Mouse (Mus musculus) frontal cortex, postnatal 14 days (tissue): ENCODE data around the gene Zfp385c.
A peak's percentile ranks its signal among the peaks of the same experiment; 100 is the strongest.

Experiments
- DNase-seq, 2 experiments: peaks; one replicate each; pipeline ENCODE4 v3.0.0; 2022; ENCODE audit warnings: low spot score in 2 of 2

The Zfp385c gene

GRCm38 (mm10) chr11:100692164-100692616 is at the start of gene Zfp385c:
Zfp385c (minus strand) TSS chr11:100692455.
- DNase-seq = no peak

- DNase-seq = no peak
These were observed 49.1 kb upstream of the Zfp385c start for GRCm38 (mm10) chr11:100741348-100741747.

- DNase-seq = no peak
These were observed 46.5 kb upstream of the Zfp385c start for GRCm38 (mm10) chr11:100738749-100739148.

DNA sequence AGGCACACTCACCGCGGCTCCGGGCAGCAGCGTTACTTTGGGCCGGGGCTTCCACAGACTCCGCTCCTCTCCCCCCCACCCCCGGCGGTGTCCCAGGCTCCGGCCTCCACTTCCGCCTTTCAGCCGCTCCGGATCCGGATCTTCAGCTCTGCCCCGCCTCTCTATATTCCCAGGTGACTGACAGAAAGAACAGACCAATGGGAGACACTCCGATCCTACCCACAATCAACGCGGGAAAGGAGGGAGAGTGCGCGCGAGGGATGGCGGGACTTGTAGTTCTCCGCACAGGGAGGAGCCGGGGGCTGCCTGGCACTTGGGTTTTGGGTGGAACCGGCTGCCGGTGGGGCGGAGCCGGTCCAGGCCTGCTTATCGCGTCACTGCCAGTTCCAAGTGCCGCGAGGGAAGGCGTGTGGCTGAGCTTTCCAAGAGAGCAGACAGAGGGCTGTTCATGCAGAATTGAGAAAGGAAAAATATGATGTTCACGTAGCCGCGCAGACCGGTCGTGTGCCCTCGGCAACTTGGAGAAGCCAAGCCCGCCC is 45.9 kb upstream of the Zfp385c start, which contains the start of gene Rab5c:
Gene Rab5c (minus strand): TSS at position 150 of the 539 bp plus-strand sequence.
- DNase-seq = peak; percentile 98

DNA sequence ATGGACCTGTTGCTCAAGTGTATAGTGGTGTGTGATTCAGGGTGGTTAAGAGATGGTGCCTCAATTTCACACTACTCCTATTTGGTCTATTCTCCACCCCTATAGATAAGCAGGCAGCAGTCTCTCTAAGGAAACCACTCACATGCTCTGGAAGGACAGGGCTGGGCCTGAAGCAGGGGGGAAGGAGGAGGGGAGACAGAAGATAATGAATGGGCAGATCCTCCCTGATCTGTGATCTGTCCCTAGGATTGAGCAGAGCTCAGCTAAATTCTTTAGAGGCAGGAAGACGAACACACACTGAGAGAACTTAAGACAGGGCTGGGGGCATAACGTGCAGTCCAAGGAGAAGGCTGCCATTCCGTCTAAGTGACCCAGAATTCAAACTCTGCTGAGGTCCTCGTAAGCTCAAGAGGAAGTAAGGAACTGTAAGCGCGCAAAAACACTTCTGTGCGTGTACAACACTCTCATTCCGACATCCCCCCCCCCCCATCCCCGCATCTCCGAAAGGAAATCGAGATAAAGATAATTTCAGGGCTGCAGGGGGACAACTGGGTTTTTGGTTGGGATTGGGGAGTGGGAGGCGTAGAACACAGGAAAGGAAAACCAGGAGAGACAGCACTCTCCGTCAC is 45.0 kb upstream of the Zfp385c start:
- no peak for DNase-seq

DNA sequence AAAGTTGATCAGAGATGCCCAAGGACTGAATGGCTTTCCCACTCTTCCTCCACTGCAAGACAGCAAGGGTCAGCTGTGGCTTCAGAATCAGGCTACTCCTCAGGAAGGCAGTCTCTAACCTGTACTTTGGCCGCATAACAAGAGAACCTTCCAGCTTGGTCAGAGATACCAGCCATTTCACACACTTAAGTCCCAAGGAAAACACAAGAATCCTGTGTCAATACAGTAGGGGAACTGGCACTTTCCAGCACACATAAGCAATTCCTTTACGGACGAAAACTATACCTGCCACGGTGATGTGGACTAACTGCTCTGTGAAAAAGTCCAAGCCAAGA is 44.5 kb upstream of the Zfp385c start:
- no peak for DNase-seq

GRCm38 (mm10) chr11:100735954-100736745 is 43.9 kb upstream of the Zfp385c start:
- no peak for DNase-seq

DNA sequence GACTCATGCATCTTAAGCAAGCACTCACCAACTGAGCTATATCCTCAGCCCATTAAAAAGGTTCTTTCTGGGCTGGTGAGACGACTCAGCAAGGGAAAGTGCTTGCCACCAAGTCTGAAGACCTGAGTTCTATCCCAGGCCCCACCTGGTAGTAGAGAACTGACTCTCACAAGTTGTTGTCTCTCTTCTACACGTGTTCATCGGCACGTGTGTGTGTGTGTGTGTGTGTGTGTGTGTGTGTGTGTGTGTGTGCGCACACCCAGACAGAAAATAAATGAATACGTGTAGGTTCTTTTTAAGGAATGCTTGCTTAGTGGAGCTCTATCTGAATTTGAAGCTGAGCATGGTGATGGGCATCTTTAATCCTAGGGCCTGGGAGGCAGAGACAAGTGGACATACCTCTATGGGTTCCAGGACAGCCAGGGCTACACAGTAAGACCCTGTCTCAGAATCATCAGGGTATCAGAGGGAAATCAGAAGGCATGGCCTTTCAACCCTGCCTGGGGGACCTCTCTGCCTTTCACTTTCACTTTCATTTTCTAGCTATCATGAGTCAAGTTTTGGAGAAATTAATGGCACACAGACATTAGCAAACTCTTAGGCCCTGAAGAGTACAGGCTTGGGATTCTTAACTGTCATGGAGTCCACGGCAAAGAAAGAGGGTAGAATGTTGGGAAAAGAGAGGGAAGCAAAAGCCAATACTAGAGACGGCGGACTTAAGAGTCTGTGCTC is 43.0 kb upstream of the Zfp385c start:
- DNase-seq = no peak

DNA sequence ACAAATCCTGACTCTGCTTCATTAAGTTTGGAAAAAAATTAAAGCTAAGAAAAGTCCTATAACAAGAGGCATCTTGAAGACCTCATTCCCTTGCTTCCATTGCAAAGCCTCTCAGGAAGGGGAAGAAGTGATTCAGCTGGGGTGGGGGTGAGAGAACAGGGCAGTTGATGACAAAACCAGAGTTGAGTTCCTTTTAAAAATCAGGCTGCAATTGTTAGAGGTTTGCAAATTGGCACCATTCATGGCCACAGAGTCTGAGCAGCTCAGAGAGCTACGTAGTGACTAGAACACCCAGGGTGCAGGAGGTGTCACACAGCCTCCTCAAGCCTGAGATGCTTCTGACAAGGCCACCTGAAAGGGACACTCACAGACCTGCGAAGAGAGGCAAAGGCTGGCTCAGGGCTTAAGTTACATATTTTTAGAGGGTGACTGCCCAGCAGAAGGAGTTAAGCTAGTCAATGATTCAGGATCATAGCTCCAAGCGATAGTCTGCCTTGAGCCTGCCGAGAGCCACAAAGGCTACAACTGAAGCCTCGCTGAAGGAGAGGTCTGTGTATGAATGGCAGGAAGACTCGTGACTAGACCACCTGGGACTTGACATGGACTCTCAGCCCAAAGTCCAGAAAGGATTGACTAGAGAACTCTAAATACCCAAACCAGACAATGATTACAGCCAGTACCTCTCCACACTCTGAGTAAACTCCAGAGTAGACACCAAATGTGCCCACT is 38.4 kb upstream of the Zfp385c start:
- no peak for DNase-seq

DNA sequence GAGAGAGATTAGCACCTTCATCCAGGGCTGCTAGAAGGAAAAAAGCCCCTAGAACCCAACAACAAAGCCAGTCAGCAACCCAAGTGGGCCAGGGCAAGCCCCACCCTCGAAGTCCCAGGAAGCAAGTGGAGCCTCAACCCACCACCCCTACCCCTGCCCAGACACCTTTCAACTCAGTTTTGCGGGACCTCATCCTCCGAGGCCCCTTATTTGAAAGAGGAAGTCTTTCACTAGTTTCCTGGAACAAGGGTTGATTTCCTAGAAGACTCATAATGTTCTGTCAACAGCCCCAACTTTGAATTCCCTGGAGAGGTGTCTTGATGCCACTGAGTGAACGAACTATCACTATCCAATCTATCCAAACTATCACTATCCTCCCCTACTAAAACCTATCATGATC is 37.7 kb upstream of the Zfp385c start:
- no peak for DNase-seq

DNA sequence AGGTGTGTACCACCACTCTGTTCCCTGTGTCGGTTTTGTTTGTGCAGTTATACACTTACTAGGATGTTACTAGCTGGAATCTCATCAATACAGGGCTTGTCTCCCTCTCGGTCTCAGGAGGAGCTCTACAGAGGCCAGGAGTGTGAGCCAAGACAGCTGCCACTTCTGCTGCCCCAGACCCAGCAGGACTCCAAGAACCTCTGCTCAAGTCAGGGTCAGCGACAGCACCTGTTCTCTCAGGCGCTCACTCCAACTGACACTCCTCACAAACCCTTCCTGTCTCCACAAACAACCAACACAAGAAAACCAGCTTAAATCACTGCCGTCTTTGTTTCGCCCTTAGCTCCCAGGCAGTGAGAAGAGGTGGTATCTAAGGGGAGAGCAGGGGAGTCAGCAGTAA is 36.3 kb upstream of the Zfp385c start:
- no peak for DNase-seq

- no peak for DNase-seq
These were observed 34.9 kb upstream of the Zfp385c start for GRCm38 (mm10) chr11:100727201-100727600.

DNA sequence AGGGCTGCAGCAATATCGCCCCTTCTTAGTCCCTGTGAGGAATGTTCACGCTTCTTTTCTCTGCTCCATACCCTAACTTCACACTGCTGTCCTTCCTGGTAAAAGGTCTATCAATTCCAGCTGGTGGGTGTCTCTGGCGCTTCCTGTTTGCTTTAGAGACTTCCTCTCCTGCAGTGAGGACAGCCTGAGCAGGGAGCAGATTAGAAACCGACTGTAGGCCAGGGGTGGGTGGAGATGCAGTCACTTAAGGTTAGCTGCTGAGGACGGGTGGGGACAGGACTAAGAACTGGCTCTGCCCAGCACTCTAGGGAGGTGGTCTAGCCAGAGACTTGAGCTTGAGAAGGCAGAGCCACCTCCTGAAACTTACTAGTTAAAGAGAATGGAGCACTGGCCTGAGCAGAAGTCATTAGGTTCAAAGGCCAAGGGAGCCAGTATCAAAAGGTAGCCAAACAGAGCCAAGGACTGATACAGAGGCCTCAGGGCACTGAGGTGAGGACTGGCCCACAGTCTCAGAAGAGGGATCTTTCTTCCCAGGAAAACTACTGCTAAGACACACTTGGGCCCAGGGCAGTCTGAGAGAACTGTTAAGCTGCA is 32.8 kb upstream of the Zfp385c start:
- DNase-seq = no peak

DNA sequence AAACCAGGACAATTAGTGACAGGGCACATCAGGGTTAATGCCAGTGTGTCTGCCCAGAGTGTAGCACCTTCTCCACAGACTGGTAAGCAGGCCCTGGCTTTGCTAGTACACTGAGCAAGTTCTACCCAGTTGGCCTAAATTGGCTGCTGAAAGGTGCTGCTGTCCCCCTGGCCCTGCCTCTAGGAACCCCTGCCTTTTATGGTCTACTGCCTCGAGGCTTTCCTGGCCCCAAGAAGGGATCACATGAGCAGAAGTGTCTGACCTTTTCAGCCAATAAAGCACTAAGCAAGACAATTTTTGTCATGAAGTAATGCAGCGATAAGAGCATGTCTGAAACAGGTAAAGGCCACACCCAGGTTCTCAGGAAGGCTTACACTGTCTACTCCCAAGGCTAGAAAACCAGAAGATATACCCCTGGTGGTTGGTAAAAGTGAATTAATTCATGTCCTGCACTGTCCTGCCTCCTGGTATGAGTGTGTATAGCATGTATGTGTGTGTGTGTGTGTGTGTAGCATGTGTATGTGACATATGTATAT is 30.3 kb upstream of the Zfp385c start:
- DNase-seq = no peak

GRCm38 (mm10) chr11:100721776-100722492 is 29.7 kb upstream of the Zfp385c start:
- DNase-seq = no peak

DNA sequence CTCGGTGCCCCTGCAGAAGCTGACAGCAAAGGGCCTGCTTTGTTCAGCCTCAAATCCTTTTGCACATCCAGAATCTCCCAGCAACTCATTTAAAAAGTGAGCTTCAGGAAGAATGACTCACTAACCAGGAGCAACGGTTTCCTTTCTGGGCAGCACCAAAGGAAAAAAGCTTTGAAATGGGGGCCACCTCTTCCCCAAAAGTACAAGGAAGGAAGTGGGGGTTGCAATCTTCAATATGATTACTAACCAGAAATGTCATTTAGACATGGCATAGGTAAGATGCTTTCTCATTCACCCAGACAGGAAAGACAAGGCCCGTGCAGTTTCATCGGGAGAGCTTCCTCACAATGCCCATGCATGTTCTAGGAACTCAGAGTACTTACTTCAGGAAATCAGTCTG is 29.0 kb upstream of the Zfp385c start:
- no peak for DNase-seq

DNA sequence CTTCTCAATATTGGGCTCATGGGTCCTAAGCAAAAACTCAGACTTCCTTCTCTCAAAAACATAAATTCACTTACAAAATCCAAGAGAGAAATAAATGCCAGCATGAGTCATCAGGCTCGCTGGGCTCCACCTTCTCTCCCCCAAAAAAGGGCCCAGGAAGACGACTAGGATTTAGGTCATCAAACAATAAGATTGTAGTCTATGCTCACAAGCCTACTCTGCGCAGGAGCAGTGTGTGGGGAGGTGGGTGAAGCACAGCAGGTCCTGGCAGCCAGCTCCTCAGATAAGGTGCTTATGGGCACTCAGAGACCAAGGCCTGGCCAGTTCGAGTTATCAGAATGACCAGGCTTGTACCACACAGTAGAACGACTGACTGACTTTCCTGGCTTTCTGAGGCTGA is 28.1 kb upstream of the Zfp385c start:
- no peak for DNase-seq

DNA sequence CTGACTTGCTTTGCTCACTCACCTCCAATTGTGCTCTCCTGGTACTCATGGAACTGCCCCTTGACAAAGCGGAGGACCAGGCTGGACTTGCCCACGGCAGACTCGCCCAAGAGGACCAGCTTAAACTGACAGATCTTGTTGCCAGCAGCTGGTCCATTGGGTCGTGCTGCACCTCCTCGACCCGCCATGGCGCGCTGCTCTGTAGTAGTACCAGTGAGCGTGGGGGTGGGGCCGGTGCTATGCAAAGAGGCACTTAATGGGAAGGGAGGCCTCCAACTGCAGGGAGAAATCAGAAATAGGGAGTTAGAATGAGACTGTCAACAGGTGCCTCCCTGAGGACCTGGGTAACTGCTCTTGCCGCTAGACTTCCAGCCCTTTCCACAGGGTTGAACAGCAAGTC is 27.6 kb upstream of the Zfp385c start:
- DNase-seq = no peak

DNA sequence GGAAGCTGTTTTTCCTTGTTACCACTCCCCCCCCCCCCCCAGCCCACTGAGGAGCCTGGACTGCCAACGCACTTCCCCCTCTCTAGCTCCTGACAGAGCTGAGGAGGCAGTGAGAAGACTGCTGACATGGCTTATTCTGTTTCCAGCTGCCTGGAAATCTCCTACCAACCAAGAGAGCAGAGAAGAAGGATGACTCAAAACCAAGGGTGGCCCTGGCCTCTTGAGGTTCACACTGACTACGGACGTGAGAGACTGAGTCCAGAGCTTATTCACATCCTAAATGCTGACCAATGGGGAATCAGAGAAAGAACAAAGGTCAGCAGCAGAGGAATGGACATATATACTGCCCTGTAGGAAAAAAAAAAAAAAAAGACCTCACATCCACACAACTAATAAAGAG is 27.1 kb upstream of the Zfp385c start:
- no peak for DNase-seq

DNA sequence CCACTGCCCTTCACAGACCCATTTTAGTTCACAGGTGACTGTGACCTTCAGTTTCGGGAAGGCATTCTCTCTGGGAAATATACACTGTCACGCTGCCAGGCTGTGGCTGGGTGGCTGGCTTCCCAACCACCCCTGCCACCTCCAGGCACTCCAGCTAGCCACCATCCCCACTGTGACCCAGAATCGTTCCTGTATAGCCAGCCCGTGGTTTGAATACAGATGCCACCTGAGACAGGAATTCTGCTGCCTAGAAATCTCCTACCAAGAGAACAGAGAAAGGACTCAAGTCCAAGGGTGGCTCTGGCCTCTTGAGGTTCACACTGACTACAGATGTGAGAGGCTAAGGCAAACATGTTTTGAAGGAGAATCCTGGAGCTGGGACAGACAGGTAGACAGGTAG is 26.6 kb upstream of the Zfp385c start:
- no peak for DNase-seq
